Mouse (Mus musculus): ENCODE measurements around the gene Gm45717.
"Not testable (repeated sequence)": the region's sequence is repeated elsewhere in the genome, so short reads cannot be mapped to it uniquely, and the experiment has no call there.

Gm45717 gene

DNA sequence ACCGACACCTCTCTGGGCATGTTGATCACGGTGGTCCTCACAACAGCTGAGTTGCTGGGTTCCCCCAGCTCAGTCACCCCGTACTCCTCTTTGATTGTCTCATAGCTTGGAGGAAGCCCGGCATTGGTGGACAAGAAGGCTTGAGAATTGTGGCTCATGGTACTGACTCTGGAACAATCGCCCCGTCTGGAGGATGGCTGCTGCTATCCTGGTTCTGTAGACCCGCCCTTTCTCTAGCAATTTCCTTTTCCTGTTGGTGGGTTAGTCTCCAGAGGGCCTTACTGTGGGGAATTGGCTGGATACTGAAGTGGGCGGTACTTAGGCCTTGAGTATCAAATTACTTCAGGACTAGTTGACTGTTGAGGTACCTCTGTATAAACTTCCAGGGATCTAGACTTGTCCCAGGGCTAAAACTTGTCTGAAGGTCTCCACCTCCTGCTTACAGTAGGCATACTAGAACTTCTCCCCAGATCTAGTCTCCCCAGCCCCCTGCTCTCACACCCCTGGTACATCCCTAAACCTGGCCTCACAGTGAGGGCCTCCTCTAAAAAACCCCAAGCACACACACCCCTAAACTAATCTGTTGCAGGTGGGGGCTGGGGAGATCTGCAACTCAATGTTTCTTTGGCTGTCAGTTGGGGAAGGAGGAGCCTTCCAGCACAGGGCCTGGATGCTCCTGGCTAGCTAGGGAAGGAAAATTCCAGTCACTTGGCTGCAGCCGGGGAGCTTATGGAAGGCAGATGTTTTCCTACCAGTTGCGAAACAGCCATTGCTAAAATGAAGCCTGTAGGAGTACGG lies at the start of gene Gm45717, which contains the start of gene Ifitm2:
Gene Gm45717 (minus strand): TSS at position 180 of the 798 bp plus-strand sequence.
Gene Ifitm2 (minus strand): TSS at position 230 of the 798 bp plus-strand sequence.
- DNase-seq, result peak; percentile 87 to 94

DNA sequence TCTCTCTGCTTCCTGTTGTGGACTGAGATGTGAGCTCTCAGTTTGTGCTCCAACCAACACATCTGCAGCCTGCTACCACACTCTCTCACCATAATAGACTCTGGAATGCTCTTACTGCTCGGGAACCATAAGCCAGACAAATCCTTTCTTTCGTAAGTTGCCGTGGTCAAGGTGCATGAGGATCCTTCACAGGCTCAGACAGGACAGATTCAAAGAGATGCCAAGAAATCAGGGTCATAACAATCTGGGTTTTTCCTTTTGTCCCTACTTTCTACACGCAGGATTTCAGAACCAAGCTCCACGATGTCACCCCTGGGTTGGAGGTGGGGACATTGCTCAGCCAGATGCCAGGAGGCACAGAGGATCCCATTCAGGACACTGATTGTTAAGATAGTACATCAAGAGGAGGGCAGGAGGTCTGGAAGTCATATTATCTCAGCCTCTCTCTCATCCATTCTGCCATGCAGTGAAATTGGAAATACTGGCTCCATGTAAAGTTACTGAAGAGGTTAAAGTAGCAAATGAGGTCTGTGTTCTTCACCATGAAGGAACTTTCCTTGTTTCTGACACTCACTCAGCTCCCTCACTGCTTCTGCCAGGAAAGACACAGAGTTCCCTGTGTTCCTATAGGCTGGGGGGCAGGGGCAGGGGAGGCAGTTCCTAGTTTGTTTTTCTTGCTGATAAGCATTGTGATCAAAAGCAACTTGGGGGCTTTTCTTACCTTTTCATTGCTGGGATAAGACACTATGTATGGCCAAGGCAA lies 47.7 kb upstream of the Gm45717 start:
- DNase-seq, result no peak

DNA sequence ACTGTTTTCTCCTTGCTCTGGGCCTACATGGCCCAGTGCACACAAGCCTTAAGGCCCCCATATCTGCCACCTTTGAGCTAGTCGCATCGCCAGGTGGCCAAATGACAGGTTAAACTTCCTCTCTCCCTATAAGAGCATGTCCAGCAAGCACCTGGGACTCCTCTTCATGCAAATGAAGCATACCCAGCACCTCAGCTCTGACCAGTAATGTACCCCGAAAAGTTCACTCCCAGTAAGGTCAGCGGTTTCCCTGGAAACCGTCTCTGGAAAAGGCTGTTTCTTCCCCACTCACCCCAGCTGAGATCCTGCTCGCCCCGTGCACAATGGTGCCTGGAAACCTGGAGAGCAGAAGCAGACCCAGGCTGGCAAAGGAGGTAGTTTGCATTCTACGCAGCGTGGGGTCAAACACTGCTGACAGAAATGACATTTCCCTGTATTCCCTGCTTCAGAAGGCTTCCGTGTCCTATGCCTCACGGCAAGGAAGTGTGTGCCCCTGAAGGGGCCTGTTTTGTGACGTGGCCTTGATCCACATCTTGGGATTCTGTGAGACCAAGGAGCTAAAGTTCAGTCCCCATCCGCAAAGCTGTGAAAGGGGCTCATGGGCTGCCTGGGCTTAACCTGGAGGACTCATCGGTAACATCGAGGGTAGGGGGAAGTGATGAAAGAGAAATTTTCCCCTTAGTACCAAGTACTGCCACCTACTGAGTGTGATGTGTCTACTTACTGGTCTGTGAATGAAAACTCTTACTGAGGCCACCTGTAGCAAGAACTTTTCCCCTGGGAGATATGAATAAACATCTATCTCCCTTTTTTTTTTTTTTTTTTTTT lies 45.4 kb upstream of the Gm45717 start:
- no peak for DNase-seq

DNA sequence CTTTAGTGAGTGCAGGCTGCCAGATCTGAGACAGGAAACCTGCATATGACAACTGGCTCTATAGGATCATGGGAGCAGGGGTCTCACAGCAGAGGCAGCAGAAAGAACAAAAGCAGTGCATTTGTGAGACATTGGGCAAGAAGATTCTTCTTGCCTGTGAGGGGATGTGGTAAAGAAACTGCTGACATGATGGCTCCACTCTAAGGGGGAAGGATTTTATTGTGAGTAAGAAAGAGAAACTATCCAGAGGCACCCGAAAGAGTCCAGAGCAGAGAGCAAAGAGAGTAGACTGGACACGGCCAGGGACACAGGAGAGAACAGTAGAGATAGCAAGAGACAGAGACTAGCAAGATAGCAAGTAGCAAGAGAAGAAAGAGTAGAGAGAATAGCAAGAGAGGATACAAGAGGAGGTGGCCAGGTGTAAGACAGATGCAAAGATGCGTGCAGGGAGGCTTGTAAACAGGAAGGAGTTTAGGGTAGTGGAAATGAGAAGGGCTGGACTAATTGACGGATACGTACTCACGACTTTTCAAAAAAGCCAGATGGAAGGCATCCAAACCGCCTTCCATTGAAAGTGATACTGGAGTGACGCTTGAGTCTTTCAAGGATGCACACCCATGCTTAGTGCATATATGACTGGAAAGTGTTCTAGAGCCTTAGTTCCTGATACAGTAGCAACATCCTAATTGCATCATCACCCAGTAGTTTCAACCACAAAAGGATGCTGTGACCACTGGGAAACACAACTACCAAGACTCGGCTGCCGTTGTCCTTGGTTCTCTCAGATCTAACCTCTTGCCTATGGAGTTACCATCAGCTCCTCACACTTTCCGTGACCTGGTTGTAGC lies 43.3 kb upstream of the Gm45717 start:
- DNase-seq, result no peak

DNA sequence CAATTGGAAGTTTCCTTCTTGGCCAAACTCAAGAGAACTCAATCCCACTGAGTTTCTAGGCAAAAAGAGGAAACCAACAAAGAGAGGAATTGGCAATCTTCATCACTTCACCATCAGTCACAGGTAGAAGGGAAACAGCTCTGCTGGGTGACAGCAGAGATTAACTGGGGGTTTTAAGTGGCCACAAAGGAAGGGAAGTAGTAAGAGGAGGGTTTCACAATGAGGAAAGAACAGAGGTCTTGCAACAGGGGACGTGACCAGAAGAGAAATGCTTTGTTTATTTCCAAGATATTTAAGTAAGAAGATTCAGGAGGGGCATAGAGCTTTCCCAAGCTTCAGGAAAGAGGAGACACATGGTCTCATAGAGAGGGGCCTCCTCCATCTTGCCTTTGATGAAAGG lies 42.1 kb upstream of the Gm45717 start:
- DNase-seq, result no peak

DNA sequence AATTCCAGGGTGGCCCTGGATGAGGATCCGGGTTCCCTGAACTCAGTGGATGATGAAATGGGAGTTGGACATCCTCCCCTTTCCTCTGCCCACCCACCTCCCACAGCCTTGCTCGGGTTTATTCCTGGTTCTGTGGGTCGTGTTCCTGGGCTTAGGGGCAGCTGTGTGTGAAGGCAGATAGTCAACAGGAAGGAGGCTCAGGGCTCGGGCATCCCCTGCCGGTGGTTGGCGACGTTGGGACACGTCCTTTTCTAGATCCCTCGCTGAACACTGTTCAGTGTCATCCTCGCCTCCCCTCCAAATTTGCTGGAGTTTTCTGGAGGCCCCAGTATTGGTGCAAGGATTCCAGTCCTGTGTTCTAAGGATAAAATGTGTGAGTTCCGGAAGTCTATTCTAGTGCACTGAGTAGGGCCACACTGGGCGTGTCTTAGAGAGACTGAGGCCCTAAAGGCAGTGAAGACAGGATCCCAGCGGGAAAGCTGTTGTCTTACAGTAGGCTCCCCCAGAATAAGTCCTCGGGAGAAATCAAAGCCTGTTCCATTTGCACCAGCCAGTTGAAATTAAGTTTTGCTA lies 35.5 kb upstream of the Gm45717 start:
- no peak for DNase-seq

DNA sequence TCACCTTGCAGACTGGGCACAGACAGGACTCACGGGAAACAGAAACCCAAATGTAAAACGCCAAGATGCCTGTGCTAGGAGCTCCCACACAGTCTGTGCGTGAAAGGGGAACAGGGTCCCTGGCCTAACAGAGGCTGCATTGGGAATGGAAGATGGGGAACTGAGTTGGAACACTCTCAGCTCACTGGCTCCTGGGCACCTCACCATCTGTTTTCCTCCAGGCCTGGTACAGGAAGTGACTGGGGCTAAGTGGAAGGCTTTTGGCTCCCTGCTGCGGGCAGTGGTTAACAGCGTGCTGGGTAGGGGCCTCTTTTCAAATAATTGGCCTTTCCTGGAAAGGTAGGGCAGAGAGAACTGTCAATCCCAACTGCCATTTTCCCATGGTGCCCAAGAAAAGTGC lies 34.9 kb upstream of the Gm45717 start:
- DNase-seq, result no peak

DNA sequence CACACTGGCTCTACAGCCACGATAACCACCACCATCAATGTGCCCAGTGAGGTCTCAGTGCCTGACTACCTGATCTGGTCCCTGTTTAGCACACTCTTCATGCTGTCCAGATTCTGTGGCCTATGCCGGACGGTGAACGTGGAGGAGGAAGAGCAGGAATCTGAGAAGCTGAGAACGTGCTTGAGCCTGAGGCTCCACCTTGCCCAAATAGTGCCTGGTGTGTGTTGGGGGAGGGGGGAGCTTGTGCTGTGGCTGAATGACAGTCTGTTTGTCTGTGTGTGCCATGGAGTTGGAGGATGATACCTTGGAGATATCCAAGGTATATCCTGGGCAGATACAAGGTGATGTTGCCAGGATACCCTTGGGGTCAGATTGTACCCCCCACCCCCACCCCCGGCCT lies 34.4 kb upstream of the Gm45717 start:
- no peak for DNase-seq

DNA sequence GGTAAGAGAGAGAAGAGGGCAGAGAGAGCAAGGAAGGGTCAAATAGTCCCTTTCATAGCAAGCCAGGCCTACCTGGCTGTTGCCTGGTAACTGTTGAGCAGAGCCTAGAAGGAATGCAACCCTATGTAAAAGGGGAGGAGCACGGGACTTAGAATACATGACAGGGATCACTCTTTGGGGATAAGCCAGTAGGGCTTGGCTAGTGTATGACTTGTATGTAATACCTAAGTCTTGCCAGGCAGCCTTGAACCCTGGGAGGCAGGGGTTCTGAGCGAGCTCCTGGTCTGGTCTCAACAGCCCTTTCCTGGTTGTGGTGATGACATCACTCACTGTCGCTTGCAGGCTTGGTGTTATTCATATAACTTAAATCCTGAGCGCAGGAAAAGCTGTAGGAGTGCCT lies 33.3 kb upstream of the Gm45717 start:
- DNase-seq, result no peak

DNA sequence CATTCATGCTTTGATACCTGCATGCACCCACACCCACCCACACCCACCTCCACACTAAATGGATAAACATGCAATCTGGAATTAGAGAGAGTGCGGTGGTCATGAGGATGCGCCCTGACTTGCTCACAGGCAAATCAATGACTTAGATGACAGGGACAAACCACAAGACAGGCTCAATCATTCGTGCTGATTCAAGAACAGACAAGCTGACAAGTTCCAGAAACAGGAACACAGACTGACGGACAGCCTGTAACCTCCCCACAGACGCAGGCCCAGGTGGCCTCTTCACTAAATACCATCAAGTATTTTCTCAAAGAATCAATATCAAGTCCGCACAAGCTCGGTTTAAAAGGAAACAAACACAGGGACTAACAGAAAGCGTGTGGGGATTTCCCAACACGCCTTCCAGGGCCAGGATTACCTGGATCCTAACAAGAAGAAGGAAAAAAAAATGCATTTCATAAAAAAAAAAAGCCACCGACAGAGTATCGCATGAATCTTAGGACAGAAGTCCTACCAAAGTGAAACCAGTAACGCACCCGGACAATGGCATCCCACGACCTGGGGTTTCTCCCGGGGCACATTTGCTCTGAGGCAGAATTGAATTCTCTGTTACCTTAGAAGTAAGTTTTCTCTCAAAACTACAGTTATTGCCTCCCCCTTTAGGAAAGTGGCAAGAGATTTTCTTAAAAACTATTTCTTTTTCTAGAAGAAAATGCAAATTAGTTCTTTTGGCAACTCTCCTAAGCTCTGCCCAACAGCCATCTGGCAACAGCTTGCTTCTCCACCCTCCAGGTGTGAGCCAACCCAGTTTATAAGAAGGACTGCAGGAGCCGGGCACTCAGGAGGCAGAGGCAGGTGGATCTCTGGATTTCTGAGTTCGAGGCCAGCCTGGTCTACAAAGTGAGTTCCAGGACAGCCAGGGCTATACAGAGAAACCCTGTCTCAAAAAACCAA lies 31.7 kb upstream of the Gm45717 start:
- no peak for DNase-seq

DNA sequence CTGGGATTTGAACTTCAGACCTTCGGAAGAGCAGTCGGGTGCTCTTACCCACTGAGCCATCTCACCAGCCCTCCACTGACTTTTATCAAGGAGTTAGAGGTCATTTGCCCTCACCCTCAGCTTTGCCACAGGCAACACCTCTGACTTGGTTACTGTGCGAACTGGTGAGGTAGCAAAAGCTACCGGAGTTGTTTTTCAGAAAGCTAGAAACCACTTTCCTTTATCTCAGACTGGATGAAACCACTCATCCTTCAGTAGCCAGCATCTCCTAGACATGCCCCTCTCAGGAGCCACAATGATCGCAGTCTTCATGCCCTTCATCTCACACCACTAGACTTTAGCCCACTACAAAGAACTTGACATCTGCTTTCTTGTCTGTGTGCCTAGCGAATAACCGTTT lies 27.2 kb upstream of the Gm45717 start:
- no peak for DNase-seq

DNA sequence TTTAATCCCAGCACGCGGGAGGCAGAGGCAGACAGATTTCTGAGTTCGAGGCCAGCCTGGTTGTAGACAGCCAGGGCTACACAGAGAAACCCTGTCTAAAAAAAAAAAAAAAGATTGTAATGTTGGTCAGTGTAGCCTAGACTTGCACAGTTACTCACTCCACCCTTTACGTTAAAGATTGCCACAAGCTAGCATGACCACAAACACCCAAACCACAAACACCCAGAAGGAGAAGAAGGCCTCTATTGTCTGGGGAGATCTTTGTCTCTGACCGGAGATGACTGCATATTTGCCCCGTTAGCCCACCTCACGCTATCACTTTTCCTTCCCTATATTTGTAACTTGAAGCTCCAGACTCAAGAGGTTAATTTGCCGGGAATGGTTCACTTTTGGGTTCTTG lies 26.0 kb upstream of the Gm45717 start:
- no peak for DNase-seq

DNA sequence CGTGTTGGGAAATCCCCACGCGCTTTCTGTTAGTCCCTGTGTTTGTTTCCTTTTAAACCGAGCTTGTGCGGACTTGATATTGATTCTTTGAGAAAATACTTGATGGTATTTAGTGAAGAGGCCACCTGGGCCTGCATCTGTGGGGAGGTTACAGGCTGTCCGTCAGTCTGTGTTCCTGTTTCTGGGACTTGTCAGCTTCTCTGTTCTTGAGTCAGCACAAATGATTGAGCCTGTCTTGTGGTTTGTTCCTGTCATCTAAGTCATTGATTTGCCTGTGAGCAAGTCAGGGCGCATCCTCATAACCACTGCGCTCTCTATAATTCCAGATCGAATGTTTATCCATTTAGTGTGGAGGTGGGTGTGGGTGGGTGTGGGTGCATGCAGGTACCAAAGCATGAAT lies 21.0 kb upstream of the Gm45717 start:
- DNase-seq, result not testable (repeated sequence)

DNA sequence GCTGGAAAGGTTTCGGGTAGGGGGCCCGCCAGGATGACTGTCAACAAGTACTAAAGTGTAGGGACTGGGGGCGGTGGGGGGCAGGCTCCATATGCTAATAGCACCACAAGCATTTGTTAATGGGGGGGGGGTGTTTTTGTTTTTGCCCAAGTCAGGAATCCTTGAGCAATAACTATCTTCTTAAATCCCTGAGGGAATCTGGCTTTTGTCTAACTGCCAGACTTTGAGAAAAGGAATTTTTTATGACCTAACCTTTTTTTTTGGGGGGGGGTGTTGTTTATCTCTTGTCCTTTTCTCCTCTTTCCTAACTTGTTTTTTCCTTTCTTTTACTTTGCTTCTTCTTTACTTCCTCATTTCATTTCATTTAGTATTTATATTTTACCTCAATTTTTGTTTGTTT lies 19.7 kb upstream of the Gm45717 start:
- DNase-seq, result no peak

DNA sequence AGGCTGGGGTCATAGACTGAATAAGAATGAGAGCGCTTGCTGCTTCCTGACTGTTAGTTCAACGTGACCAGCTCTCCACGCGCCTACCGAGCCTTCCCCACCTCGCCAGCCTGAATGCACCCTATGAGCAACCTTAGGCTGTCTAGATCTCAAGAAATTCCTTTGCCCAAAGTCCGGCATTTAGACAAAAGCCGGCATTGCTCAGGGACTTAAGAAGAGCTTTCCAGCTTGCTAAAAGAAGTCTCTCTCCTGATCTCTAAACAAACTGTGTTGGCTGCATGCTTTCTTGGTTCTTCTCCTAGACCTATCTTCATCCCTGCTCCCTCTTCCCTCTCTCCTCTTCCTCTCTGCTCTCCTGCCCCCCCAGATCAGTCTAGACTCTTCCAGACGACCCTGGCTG lies 19.2 kb upstream of the Gm45717 start:
- DNase-seq, result no peak

DNA sequence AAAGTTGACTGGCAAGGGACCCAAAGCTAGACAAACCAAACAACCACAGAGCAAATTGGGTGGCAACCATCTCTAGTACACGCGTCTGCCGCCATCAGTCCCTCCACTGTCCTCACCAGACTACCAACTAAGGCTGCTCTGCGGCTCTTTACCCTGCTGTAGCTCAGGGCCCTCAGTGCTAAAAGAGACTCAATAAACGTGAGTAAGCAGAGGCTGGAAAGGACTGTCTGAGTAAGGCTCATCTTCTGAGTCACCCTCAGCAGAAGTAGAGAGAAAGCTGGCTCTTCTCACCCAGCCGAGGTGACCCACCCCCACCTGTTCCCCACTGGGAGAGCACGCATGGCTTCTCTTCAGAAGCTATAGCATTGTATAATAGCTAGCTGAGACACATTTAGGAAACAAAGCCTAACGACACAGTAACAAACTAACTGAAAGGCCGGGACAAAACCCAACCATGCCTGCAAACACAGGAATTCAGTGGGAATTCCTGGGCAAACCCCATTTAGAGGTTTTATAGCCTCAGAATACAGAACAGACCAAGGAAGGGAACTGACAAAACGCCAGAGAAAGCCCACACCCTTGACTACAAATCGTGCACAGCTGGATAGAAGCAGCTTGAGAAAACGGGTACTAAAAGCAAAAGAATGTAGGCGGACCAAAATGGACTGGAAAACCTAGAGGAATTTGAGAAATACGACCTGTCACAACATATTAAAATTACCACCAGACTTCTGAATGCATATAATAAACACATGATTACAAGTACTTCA lies 17.8 kb upstream of the Gm45717 start:
- DNase-seq, result no peak

DNA sequence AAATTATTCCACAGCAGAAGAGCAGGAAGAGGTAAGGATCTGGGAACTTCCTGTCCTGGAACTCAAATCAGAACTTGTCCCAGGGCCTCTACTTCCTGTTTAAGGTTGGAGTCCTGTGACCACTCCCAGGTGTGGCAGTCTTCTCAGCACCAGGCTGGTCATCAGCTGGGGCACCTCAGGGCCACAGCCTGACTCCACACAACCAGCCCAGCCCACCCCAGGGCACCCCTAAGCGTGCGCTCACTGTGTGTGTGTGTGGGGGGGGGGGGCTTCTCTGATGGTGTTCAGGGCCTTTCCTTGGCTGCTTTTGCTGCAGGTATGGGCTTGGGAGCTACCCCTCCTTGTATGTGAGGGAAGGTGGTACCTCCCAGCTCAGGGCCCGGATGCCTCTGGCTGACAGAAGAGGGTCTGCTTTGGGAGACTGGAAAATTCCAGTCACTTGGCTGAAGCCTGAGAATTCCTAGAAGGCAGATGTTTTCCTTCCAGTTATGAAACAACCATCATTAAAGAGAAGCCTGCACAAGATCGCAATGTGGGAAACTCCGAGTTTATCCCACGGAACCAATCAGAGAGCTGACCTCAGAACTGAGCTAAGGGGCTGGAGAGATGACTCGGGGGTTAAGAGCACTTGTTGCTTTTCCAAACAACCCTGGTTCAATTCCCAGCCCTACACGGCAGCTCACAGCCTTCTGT lies 15.9 kb upstream of the Gm45717 start:
- DNase-seq, result peak; percentile 34 to 58

DNA sequence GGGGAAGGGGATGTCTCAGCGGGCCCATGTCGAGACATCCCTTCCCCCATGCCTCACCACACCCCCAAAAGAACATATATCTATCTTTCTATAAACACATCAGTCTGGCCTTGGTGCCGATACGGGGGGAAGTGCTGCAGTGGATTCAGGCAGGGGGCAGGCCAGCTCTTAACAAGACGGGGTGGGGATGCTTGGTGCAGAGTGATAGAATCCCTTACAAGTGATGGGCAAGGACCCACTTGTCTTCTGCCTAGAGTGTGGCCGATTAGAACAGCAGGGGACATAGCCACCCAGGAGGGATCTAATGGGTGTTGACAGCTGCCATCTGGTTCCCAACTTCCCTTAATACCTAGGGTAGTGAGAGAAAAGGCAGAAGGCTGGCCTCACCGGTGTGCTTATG lies 15.2 kb upstream of the Gm45717 start:
- DNase-seq, result no peak

DNA sequence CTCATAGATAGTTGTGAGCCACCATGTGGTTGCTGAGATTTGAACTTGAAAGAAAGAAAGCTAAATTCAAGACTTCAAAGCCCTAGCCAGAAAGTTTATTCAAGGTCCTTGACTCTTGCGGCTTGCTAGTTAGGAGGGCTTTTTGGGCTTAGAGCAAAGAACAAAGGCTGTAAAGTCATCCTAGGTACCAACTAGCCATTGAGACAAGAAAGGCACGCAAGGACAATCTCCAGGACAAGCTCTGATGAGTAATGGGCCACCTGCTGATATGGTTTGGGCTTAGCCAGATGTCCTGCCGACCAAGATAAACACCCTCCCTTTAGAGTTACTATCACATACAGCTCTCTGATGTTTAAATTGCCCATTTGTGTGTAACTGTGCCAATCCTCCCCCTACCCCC lies 13.0 kb upstream of the Gm45717 start:
- DNase-seq, result not testable (repeated sequence)

Data from lung, adult 18-20 months (tissue).